Mouse (Mus musculus) urinary bladder, postnatal 4 days (tissue): ENCODE data around the gene Gm10720.
"Not testable (repeated sequence)": the region's sequence is repeated elsewhere in the genome, so short reads cannot be mapped to it uniquely, and the experiment has no call there.

Source experiments
- DNase-seq, 2 experiments: peaks; one replicate each; pipeline ENCODE4 v3.0.0; 2021 to 2022; ENCODE audit warnings: low spot score in 2 of 2

Gene Gm10720

DNA sequence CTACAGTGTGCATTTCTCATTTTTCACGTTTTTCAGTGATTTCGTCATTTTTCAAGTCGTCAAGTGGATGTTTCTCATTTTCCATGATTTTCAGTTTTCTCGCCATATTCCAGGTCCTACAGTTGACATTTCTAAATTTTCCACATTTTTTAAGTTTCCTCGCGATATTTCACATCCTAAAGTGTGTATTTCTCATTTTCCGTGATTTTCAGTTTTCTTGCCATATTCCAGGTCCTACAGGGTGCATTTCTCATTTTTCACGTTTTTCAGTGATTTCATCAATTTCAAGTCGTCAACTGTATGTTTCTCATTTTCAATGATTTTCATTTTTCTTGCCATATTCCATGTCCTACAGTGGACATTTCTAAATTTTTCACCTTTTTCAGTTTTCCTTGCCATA, at the start of gene Gm10720:
TSS of gene Gm10720 (plus strand) at position 301 of the 400 bp plus-strand sequence.
- not testable (repeated sequence) for DNase-seq

DNA sequence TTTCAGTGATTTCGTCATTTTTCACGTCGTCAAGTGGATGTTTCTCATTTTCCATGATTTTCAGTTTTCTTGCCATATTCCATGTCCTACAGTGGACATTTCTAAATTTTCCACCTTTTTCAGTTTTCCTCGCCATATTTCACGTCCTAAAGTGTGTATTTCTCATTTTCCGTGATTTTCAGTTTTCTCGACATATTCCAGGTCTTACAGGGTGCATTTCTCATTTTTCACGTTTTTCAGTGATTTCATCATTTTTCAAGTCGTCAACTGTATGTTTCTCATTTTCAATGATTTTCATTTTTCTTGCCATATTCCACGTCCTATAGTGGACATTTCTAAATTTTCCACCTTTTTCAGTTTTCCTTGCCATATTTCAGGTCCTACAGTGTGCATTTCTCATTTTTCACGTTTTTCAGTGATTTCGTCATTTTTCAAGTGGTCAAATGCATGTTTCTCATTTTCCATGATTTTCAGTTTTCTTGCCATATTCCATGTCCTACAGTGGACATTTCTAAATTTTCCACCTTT, 14.9 kb upstream of the Gm10720 start, which contains the start of gene Gm10722:
TSS of gene Gm10722 (plus strand) at position 478 of the 528 bp plus-strand sequence.
- peak in 1 of 2 experiments; percentile 62 for DNase-seq

GRCm38 (mm10) chr9:3001006-3001405, 14.4 kb upstream of the Gm10720 start:
- peak in 1 of 2 experiments; percentile 75 for DNase-seq

GRCm38 (mm10) chr9:3001948-3002659, 13.3 kb upstream of the Gm10720 start:
- DNase-seq: peak; percentile 100

DNA sequence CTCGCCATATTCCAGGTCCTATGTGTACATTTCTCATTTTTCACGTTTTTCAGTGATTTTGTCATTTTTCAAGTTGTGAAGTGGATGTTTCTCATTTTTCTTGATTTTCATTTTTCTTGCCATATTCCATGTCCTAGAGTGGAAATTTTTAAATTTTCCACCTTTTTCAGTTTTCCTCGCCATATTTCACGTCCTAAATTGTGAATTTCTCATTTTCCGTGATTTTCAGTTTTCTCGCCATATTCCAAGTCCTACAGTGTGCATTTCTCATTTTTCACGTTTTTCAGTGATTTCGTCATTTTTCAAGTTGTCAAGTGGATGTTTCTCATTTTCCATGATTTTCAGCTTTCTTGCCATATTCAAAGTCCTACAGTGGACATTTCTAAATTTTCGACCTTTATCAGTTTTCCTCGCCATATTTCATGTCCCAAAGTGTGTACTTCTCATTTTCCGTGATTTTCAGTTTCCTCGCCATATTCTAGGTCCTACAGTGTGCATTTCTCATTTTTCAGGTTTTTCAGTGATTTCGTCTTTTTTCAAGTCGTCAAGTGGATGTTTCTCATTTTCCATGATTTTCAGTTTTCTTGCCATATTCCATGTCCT, 12.6 kb upstream of the Gm10720 start, which contains the start of gene Gm11168:
TSS of gene Gm11168 (plus strand) at position 553 of the 603 bp plus-strand sequence.
- DNase-seq: peak in 1 of 2 experiments; percentile 59

- DNase-seq: not testable (repeated sequence)
Measured at GRCm38 (mm10) chr9:3006179-3006578, 9.3 kb upstream of the Gm10720 start.

- peak; percentile 98 to 99 for DNase-seq
Measured at GRCm38 (mm10) chr9:3006636-3007035, 8.8 kb upstream of the Gm10720 start.

DNA sequence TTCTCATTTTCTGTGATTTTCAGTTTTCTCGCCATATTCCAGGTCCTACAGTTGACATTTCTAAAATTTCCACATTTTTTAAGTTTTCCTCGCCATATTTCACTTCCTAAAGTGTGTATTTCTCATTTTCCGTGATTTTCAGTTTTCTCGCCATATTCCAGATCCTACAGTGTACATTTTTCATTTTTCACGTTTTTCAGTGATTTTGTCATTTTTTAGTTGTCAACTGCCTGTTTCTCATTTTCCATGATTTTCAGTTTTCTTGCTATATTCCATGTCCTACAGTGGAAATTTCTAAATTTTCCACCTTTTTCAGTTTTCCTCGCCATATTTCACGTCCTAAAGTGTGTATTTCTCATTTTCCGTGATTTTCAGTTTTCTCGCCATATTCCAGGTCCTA, 8.2 kb upstream of the Gm10720 start:
- not testable (repeated sequence) for DNase-seq

GRCm38 (mm10) chr9:3009331-3009730, 6.1 kb upstream of the Gm10720 start:
- not testable (repeated sequence) for DNase-seq

DNA sequence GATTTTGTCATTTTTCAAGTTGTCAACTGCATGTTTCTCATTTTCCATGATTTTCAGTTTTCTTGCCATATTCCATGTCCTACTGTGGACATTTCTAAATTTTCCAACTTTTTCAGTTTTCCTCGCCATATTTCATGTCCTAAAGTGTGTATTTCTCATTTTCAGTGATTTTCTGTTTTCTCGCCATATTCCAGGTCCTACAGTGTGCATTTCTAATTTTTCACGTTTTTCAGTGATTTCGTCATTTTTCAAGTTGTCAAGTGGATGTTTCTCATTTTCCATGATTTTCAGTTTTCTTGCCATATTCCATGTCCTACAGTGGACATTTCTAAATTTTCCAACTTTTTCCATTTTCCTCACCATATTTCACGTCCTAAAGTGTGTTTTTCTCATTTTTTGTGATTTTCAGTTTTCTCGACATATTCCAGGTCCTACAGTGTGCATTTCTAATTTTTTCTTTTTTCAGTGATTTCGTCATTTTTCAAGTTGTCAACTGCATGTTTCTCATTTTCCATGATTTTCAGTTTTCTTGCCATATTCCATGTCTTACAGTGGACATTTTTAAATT, 3.3 kb upstream of the Gm10720 start:
- DNase-seq: not testable (repeated sequence)

DNA sequence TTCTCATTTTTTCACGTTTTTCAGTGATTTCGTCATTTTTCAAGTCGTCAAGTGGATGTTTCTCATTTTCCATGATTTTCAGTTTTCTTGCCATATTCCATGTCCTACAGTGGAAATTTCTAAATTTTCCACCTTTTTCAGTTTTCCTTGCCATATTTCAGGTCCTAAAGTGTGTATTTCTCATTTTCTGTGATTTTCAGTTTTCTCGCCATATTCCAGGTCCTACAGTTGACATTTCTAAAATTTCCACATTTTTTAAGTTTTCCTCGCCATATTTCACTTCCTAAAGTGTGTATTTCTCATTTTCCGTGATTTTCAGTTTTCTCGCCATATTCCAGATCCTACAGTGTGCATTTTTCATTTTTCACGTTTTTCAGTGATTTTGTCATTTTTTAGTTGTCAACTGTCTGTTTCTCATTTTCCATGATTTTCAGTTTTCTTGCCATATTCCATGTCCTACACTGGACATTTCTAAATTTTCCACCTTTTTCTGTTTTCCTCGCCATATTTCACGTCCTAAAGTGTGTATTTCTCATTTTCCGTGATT, 2.6 kb upstream of the Gm10720 start, which contains the start of gene Gm10721:
TSS of gene Gm10721 (plus strand) at position 408 of the 547 bp plus-strand sequence.
- not testable (repeated sequence) for DNase-seq

DNA sequence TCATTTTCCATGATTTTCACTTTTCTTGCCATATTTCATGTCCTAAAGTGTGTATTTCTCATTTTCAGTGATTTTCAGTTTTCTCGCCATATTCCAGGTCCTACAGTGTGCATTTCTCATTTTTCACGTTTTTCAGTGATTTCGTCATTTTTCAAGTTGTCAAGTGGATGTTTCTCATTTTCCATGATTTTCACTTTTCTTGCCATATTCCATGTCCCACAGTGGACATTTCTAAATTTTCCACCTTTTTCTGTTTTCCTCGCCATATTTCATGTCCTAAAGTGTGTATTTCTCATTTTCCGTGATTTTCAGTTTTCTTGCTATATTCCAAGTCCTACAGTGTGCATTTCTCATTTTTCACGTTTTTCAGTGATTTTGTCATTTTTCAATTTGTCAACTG, 442 bp downstream of the Gm10720 start:
- DNase-seq: peak in 1 of 2 experiments; percentile 49

- not testable (repeated sequence) for DNase-seq
Measured at GRCm38 (mm10) chr9:3017108-3017507, 1.7 kb downstream of the Gm10720 start, which contains the start of gene Gm10719. Gene Gm10719 (plus strand): TSS chr9:3017408.

- DNase-seq: peak; percentile 96 to 100
Measured at GRCm38 (mm10) chr9:3018944-3019343, 3.5 kb downstream of the Gm10720 start.

GRCm38 (mm10) chr9:3019835-3020727, 4.6 kb downstream of the Gm10720 start:
- peak; percentile 92 to 99 for DNase-seq

- peak; percentile 90 to 97 for DNase-seq
Measured at GRCm38 (mm10) chr9:3022316-3023008, 7.0 kb downstream of the Gm10720 start.

GRCm38 (mm10) chr9:3023312-3023984, 8.0 kb downstream of the Gm10720 start, which contains the start of gene Gm10718:
Gene Gm10718 (plus strand): TSS chr9:3023547.
- peak; percentile 59 to 63 for DNase-seq

DNA sequence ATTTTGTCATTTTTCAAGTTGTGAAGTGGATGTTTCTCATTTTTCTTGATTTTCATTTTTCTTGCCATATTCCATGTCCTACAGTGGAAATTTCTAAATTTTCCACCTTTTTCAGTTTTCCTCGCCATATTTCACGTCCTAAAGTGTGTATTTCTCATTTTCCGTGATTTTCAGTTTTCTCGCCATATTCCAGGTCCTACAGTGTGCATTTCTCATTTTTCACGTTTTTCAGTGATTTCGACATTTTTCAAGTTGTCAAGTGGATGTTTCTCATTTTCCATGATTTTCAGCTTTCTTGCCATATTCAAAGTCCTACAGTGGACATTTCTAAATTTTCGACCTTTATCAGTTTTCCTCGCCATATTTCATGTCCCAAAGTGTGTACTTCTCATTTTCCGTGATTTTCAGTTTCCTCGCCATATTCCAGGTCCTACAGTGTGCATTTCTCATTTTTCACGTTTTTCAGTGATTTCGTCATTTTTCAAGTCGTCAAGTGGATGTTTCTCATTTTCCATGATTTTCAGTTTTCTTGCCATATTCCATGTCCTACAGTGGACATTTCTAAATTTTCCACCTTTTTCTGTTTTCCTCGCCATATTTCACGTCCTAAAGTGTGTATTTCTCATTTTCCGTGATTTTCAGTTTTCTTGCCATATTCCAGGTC, 8.7 kb downstream of the Gm10720 start:
- peak; percentile 89 to 93 for DNase-seq

DNA sequence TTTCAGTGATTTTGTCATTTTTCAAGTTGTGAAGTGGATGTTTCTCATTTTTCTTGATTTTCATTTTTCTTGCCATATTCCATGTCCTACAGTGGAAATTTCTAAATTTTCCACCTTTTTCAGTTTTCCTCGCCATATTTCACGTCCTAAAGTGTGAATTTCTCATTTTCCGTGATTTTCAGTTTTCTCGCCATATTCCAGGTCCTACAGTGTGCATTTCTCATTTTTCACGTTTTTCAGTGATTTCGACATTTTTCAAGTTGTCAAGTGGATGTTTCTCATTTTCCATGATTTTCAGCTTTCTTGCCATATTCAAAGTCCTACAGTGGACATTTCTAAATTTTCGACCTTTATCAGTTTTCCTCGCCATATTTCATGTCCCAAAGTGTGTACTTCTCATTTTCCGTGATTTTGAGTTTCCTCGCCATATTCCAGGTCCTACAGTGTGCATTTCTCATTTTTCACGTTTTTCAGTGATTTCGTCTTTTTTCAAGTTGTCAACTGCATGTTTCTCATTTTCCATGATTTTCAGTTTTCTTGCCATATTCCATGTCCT, 9.5 kb downstream of the Gm10720 start, which contains the start of gene Gm10717:
TSS of gene Gm10717 (plus strand) at position 506 of the 556 bp plus-strand sequence.
- peak; percentile 76 to 91 for DNase-seq
